Mouse (Mus musculus) neural tube, embryonic 13.5 days (tissue): ENCODE data around the gene Ctnnbip1. TPM values are rescaled to one million over a fixed set of nuclear protein-coding genes. Genes with fewer than 3 reads are reported as not detected.

ENCODE experiments used
- ATAC-seq: fragments of 200-750 bp; cut with Nextera tagmentation; 2 replicates; pipeline ENCODE4 v1.8.0; 2017; ENCODE audit warnings: low read depth, mild to moderate bottlenecking, moderate TSS enrichment, moderate library complexity
- H3K27ac ChIP-seq: fragments of 300-500 bp; sonication (generic); replicated peaks from 2 replicates; pipeline ENCODE4 v1.5.1; 2015; ENCODE audit warnings: moderate library complexity, mild to moderate bottlenecking, inconsistent platforms
- H3K27me3 ChIP-seq: fragments of 300-500 bp; sonication (generic); 2 replicates; pipeline ENCODE4 v1.6.1; 2015; ENCODE audit warnings: mild to moderate bottlenecking, inconsistent platforms
- H3K36me3 ChIP-seq: fragments of 300-500 bp; sonication (generic); 2 replicates; pipeline ENCODE4 v1.6.1; 2015; ENCODE audit warnings: mild to moderate bottlenecking, inconsistent platforms
- H3K4me1 ChIP-seq: fragments of 300-500 bp; sonication (generic); replicated peaks from 2 replicates; pipeline ENCODE4 v1.6.1; 2015; ENCODE audit warnings: inconsistent platforms
- H3K4me2 ChIP-seq: fragments of 300-500 bp; sonication (generic); 2 replicates; pipeline ENCODE4 v1.6.1; 2015; ENCODE audit warnings: inconsistent platforms, mild to moderate bottlenecking, moderate library complexity
- H3K4me3 ChIP-seq: fragments of 300-500 bp; sonication (generic); 2 replicates; pipeline ENCODE4 v1.5.1; 2015; ENCODE audit warnings: mild to moderate bottlenecking, inconsistent platforms
- H3K9ac ChIP-seq: fragments of 300-500 bp; sonication (generic); 2 replicates; pipeline ENCODE4 v1.6.1; 2015; ENCODE audit warnings: moderate library complexity, mild to moderate bottlenecking, inconsistent platforms
- H3K9me3 ChIP-seq: fragments of 300-500 bp; sonication (generic); 2 replicates; pipeline ENCODE4 v1.6.1; 2016; ENCODE audit warnings: inconsistent platforms
- WGBS: fragments of 180-500 bp; shearing (Covaris S2); methylation state at CpG from one replicate; pipeline ENCODE4 v1.1.7; 2015; 5-methylcytosine and 5-hydroxymethylcytosine counted together
- polyA plus RNA-seq: library from polyadenylated mRNA; unstranded; fragments of >200 nt; fragmentation: Nextera tagmentation; extraction: Ambion mirVana; gene quantifications from 2 replicates; pipeline ENCODE4 v1.2.1, GENCODE M21; 2015

Gene Ctnnbip1
- polyA plus RNA-seq, 1 experiment from 2014 or later, result 79.0 TPM

- WGBS, result 80% methylated on average over 12 of the region's 12 CpGs
- no peak for ATAC-seq
- no peaks in the 10 kb centered on the region for H3K27me3 ChIP-seq
- no peak overlapping the region for H3K4me3 ChIP-seq
- no peak overlapping the region for H3K9ac ChIP-seq
- no peak overlapping the region for H3K27ac ChIP-seq
- no peaks in the 10 kb centered on the region for H3K9me3 ChIP-seq
- peaks cover 36% of the 10 kb centered on the region for H3K4me1 ChIP-seq
- no peaks in the 10 kb centered on the region for H3K36me3 ChIP-seq
- no peak overlapping the region for H3K4me2 ChIP-seq
These were observed 79.7 kb downstream of the Ctnnbip1 start for GRCm38 (mm10) chr4:149597641-149598208.

GRCm38 (mm10) chr4:149599549-149599948 lies 81.5 kb downstream of the Ctnnbip1 start:
- 88% methylated on average over 6 of the region's 6 CpGs for WGBS

GRCm38 (mm10) chr4:149600130-149600529 lies 82.1 kb downstream of the Ctnnbip1 start:
- ATAC-seq, result no peak
- Histone ChIP-seq H3K9ac (no peak overlapping the region), H3K27me3 (no peaks in the 10 kb centered on the region), H3K36me3 (no peaks in the 10 kb centered on the region), H3K4me2 (no peak overlapping the region), H3K4me3 (no peak overlapping the region), H3K4me1 (peaks cover 30% of the 10 kb centered on the region), H3K27ac (no peak overlapping the region), H3K9me3 (no peaks in the 10 kb centered on the region)
- WGBS, result 82% methylated on average over 4 of the region's 4 CpGs

More at GRCm38 (mm10) chr4:149599549-149599948, 81.5 kb downstream of the Ctnnbip1 start:
- Histone ChIP-seq H3K9ac (no peak overlapping the region), H3K27me3 (no peaks in the 10 kb centered on the region), H3K4me3 (no peak overlapping the region), H3K27ac (no peak overlapping the region), H3K4me2 (no peak overlapping the region), H3K36me3 (no peaks in the 10 kb centered on the region), H3K9me3 (no peaks in the 10 kb centered on the region), H3K4me1 (peaks cover 36% of the 10 kb centered on the region)
- no peak for ATAC-seq

- H3K27ac ChIP-seq, result peak overlapping the region; percentile 39; the same call in 1 of the 2 replicates
- ATAC-seq, result no peak
- 34% methylated on average over 4 of the region's 4 CpGs for WGBS
- H3K4me1 ChIP-seq, result peaks cover 38% of the 10 kb centered on the region
- H3K9me3 ChIP-seq, result no peaks in the 10 kb centered on the region
- no peaks in the 10 kb centered on the region for H3K36me3 ChIP-seq
- no peaks in the 10 kb centered on the region for H3K27me3 ChIP-seq
- H3K4me2 ChIP-seq, result no peak overlapping the region
- H3K4me3 ChIP-seq, result no peak overlapping the region
- no peak overlapping the region for H3K9ac ChIP-seq
These were observed 83.4 kb downstream of the Ctnnbip1 start for GRCm38 (mm10) chr4:149601484-149601883.

- no peaks in the 10 kb centered on the region for H3K27me3 ChIP-seq
- H3K36me3 ChIP-seq, result no peaks in the 10 kb centered on the region
- no peak overlapping the region for H3K4me3 ChIP-seq
- peaks cover 45% of the 10 kb centered on the region for H3K4me1 ChIP-seq
- H3K27ac ChIP-seq, result no peak overlapping the region
- H3K4me2 ChIP-seq, result no peak overlapping the region
- no peaks in the 10 kb centered on the region for H3K9me3 ChIP-seq
- ATAC-seq, result no peak
- 47% methylated on average over 7 of the region's 7 CpGs for WGBS
- H3K9ac ChIP-seq, result no peak overlapping the region
These were observed 84.2 kb downstream of the Ctnnbip1 start for GRCm38 (mm10) chr4:149602236-149602635.

- Histone ChIP-seq H3K27me3 (no peaks in the 10 kb centered on the region), H3K9me3 (no peaks in the 10 kb centered on the region), H3K36me3 (no peaks in the 10 kb centered on the region), H3K27ac (no peak overlapping the region), H3K4me3 (no peak overlapping the region), H3K9ac (no peak overlapping the region), H3K4me1 (peaks cover 55% of the 10 kb centered on the region), H3K4me2 (no peak overlapping the region)
- no peak for ATAC-seq
- 58% methylated on average over 1 of the region's 1 CpGs for WGBS
These were observed 85.8 kb downstream of the Ctnnbip1 start for GRCm38 (mm10) chr4:149603860-149604259.

- H3K9ac ChIP-seq, result no peak overlapping the region
- H3K27ac ChIP-seq, result no peak overlapping the region
- no peaks in the 10 kb centered on the region for H3K9me3 ChIP-seq
- WGBS, result 80% methylated on average over 3 of the region's 3 CpGs
- no peaks in the 10 kb centered on the region for H3K27me3 ChIP-seq
- H3K4me3 ChIP-seq, result no peak overlapping the region
- H3K4me1 ChIP-seq, result peaks cover 62% of the 10 kb centered on the region
- H3K36me3 ChIP-seq, result no peaks in the 10 kb centered on the region
- no peak overlapping the region for H3K4me2 ChIP-seq
- no peak for ATAC-seq
These were observed 86.5 kb downstream of the Ctnnbip1 start for GRCm38 (mm10) chr4:149604518-149604917.

- Histone ChIP-seq H3K9me3 (no peaks in the 10 kb centered on the region), H3K27me3 (no peaks in the 10 kb centered on the region), H3K4me1 (peaks cover 52% of the 10 kb centered on the region), H3K4me3 (no peak overlapping the region), H3K27ac (peak overlapping the region; percentile 30; the same call in 1 of the 2 replicates), H3K36me3 (no peaks in the 10 kb centered on the region), H3K4me2 (no peak overlapping the region), H3K9ac (0 out of 2 replicates have a peak overlapping the region, but pooled peaks have one; percentile 3)
- ATAC-seq, result no peak
- 69% methylated on average over 18 of the region's 18 CpGs for WGBS
These were observed 88.0 kb downstream of the Ctnnbip1 start for GRCm38 (mm10) chr4:149606056-149606455.

GRCm38 (mm10) chr4:149606766-149607358 lies 88.8 kb downstream of the Ctnnbip1 start:
- H3K36me3 ChIP-seq, result no peaks in the 10 kb centered on the region
- no peak for ATAC-seq
- peaks cover 44% of the 10 kb centered on the region for H3K4me1 ChIP-seq
- no peaks in the 10 kb centered on the region for H3K27me3 ChIP-seq
- 40% methylated on average over 15 of the region's 15 CpGs for WGBS
- no peaks in the 10 kb centered on the region for H3K9me3 ChIP-seq
- no peak overlapping the region for H3K4me2 ChIP-seq
- H3K4me3 ChIP-seq, result no peak overlapping the region
- H3K27ac ChIP-seq, result peak overlapping the region; percentile 35; the same call in 1 of the 2 replicates
- no peak overlapping the region for H3K9ac ChIP-seq

GRCm38 (mm10) chr4:149607591-149608308 lies 89.7 kb downstream of the Ctnnbip1 start:
- H3K9ac ChIP-seq, result no peak overlapping the region
- H3K36me3 ChIP-seq, result no peaks in the 10 kb centered on the region
- 63% methylated on average over 20 of the region's 20 CpGs for WGBS
- no peak overlapping the region for H3K4me3 ChIP-seq
- peaks cover 38% of the 10 kb centered on the region for H3K4me1 ChIP-seq
- no peaks in the 10 kb centered on the region for H3K27me3 ChIP-seq
- H3K4me2 ChIP-seq, result no peak overlapping the region
- ATAC-seq, result no peak
- peak overlapping the region; percentile 35; the same call in 1 of the 2 replicates for H3K27ac ChIP-seq
- no peaks in the 10 kb centered on the region for H3K9me3 ChIP-seq

- ATAC-seq, result no peak
- 93% methylated on average over 6 of the region's 6 CpGs for WGBS
These were observed 90.2 kb downstream of the Ctnnbip1 start for GRCm38 (mm10) chr4:149608309-149608638.

GRCm38 (mm10) chr4:149609256-149610025 lies 91.4 kb downstream of the Ctnnbip1 start:
- Histone ChIP-seq H3K9me3 (no peaks in the 10 kb centered on the region), H3K36me3 (peaks cover 5% of the 10 kb centered on the region; the same call in 1 of the 2 replicates), H3K4me3 (no peak overlapping the region), H3K27me3 (no peaks in the 10 kb centered on the region), H3K9ac (no peak overlapping the region), H3K4me2 (no peak overlapping the region), H3K4me1 (peaks cover 38% of the 10 kb centered on the region), H3K27ac (peak overlapping the region; percentile 42; the same call in 1 of the 2 replicates)
- WGBS, result 67% methylated on average over 8 of the region's 8 CpGs
- ATAC-seq, result no peak

More at GRCm38 (mm10) chr4:149608309-149608638, 90.2 kb downstream of the Ctnnbip1 start:
- Histone ChIP-seq H3K27ac (no peak overlapping the region), H3K36me3 (no peaks in the 10 kb centered on the region), H3K4me1 (peaks cover 38% of the 10 kb centered on the region), H3K9ac (no peak overlapping the region), H3K4me2 (no peak overlapping the region), H3K9me3 (no peaks in the 10 kb centered on the region), H3K4me3 (no peak overlapping the region), H3K27me3 (no peaks in the 10 kb centered on the region)
